In the genomic region with DNA sequence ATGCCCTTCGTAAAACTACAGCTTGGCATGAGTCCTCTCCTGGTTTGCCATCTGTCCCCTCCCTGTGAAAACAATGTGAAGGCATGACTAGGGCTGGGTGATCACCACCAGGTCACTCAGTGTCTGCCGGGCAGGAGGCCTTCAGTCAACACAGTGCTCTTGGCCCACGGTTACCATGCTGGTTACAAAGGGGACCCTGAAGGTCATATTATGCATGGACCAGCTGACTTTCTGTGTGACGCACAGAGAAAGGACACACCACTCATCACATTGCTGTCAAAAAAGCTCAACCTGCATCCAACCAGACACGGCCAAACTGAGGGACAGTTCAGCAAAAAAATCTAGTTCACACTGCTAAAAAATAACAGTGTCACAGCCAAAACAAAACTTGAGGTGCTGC, we compare ENCODE assay signal across 8 mouse cellular contexts. TPM values are rescaled to one million over a fixed set of nuclear protein-coding genes. Genes with fewer than 3 reads are reported as not detected.
DNase-seq lines count a peak whose midpoint lies in the region; ATAC-seq and TF ChIP-seq lines count a peak whose summit lies in the region.

A gene (minus strand): TSS at position 34 of the 400 bp plus-strand sequence.

- no peaks in the 10 kb centered on the region for H3K9me3 ChIP-seq in heart, embryonic 11.5 days (replicated peaks; ENCODE audit: control insufficient read depth, low read length)
- H3K9me3 ChIP-seq in midbrain, postnatal 0 days (ENCODE audit: low read length), result no peaks in the 10 kb centered on the region

- peaks cover 9% of the 10 kb centered on the region for H3K4me1 ChIP-seq in lung, adult 2 months (ENCODE audit: control insufficient read depth, insufficient read depth, low read length)
- peaks cover 5% of the 10 kb centered on the region for H3K4me1 ChIP-seq in cortical plate, adult 2 months (ENCODE audit: control insufficient read depth, insufficient read depth, low read length)
- peaks cover 8% of the 10 kb centered on the region for H3K4me1 ChIP-seq in heart, embryonic 11.5 days (ENCODE audit: control insufficient read depth, insufficient read depth, low read length)
- peaks cover 5% of the 10 kb centered on the region; the same call in 1 of the 2 replicates for H3K4me1 ChIP-seq in midbrain, postnatal 0 days (ENCODE audit: insufficient read depth, low read length)

- no peak for DNase-seq in lung, adult 2 months
- no peak for DNase-seq in lung, postnatal 10 days
- no peak for DNase-seq in left cerebral cortex, adult 8-10 months (ENCODE audit: low spot score in 2 of 2)
- no peak for DNase-seq in midbrain, postnatal 0 days (ENCODE audit: low spot score)
- no peak for DNase-seq in thymus, postnatal 14 days
- no peak for DNase-seq in ovary, postnatal 36 days (ENCODE audit: low spot score)

- no peak for ATAC-seq in heart, embryonic 11.5 days (replicated peaks; ENCODE audit: insufficient number of reproducible peaks, low FRiP score, low TSS enrichment)
- ATAC-seq in midbrain, postnatal 0 days (ENCODE audit: low FRiP score), result no peak; the same call in 1 of the 2 replicates

- TF ChIP-seq CTCF in lung, adult 2 months (IDR thresholded peaks at IDR 0.05; ENCODE audit: insufficient read depth, low read length), result no peak
- no peak for TF ChIP-seq CTCF in cortical plate, adult 2 months (IDR thresholded peaks at IDR 0.05; ENCODE audit: extremely low read depth, insufficient read depth, low read length)
- TF ChIP-seq CTCF in midbrain, postnatal 0 days (IDR thresholded peaks at IDR 0.05), result no peak

- H3K27ac ChIP-seq in cortical plate, adult 2 months (ENCODE audit: insufficient read depth, low read length), result no peak within 1 kb of the TSS
- H3K27ac ChIP-seq in heart, embryonic 11.5 days (ENCODE audit: low read depth, low read length), result 0 out of 2 replicates have a peak within 1 kb of the TSS, but pooled peaks have one; percentile 35
- no peak within 1 kb of the TSS for H3K27ac ChIP-seq in midbrain, postnatal 0 days (ENCODE audit: low read depth, low read length)

- TF ChIP-seq POLR2A in lung, adult 2 months (IDR thresholded peaks at IDR 0.05; ENCODE audit: borderline replicate concordance, extremely low read depth, low read depth, low read length), result no peak
- TF ChIP-seq POLR2A in cortical plate, adult 2 months (IDR thresholded peaks at IDR 0.05; ENCODE audit: extremely low read depth, insufficient read depth, low read length), result no peak

- H3K4me3 ChIP-seq in lung, adult 2 months (replicated peaks; ENCODE audit: extremely low read depth, low read depth, low read length), result peak within 1 kb of the TSS; percentile 45
- peak within 1 kb of the TSS; percentile 17 for H3K4me3 ChIP-seq in cortical plate, adult 2 months (ENCODE audit: insufficient read depth, low read length)
- peak within 1 kb of the TSS; percentile 79 for H3K4me3 ChIP-seq in heart, embryonic 11.5 days (ENCODE audit: low read depth, low read length)
- H3K4me3 ChIP-seq in midbrain, postnatal 0 days (ENCODE audit: low read depth, low read length), result peak within 1 kb of the TSS; percentile 77

- peak within 1 kb of the TSS; percentile 77 for H3K4me2 ChIP-seq in heart, embryonic 11.5 days
- peak within 1 kb of the TSS; percentile 90 for H3K4me2 ChIP-seq in midbrain, postnatal 0 days (ENCODE audit: low read depth, low read length, poor library complexity, severe bottlenecking)

- WGBS in lung, adult 2 months, result 84% methylated on average over 5 of the region's 5 CpGs
- WGBS in heart, embryonic 11.5 days (ENCODE audit: insufficient replicate concordance), result 72% methylated on average over 5 of the region's 5 CpGs
- WGBS in midbrain, postnatal 0 days, result 81% methylated on average over 5 of the region's 5 CpGs

- peaks cover 6% of the 10 kb centered on the region; the same call in 1 of the 2 replicates for H3K36me3 ChIP-seq in heart, embryonic 11.5 days (ENCODE audit: control insufficient read depth, insufficient read depth, low read length)
- H3K36me3 ChIP-seq in midbrain, postnatal 0 days (ENCODE audit: insufficient read depth, low read length), result peaks cover 3% of the 10 kb centered on the region

- peak within 1 kb of the TSS; percentile 84 for H3K9ac ChIP-seq in heart, embryonic 11.5 days (ENCODE audit: low read depth, low read length)
- H3K9ac ChIP-seq in midbrain, postnatal 0 days (replicated peaks; ENCODE audit: low read length, poor library complexity, severe bottlenecking), result peak within 1 kb of the TSS; percentile 94

- H3K27me3 ChIP-seq in heart, embryonic 11.5 days (ENCODE audit: control insufficient read depth, insufficient read depth, low read length), result no peaks in the 10 kb centered on the region
- H3K27me3 ChIP-seq in midbrain, postnatal 0 days (ENCODE audit: insufficient read depth, low read length), result no peaks in the 10 kb centered on the region

RNA-seq across cellular contexts. Expression of the gene that starts here (rescaled TPM):
- polyA plus RNA-seq in lung, adult 2 months (2012; rRNA removed), result 13.2 and 21.7 TPM in 2 replicates
- polyA plus RNA-seq in cortical plate, adult 2 months (2012; rRNA removed), result 51.3 and 56.8 TPM in 2 replicates
- 12.1 and 16.0 TPM in 2 replicates for polyA plus RNA-seq in heart, embryonic 11.5 days (2014; fragmentation: Nextera tagmentation; extraction: Ambion mirVana)
- total RNA-seq in left cerebral cortex, adult 8-10 months (2022), result 10 to 100 TPM; 71.1 to 85.2 (median 78.2) TPM
- total RNA-seq in midbrain, postnatal 0 days (2014; rRNA removed), result 19.8 and 28.1 TPM in 2 replicates
- polyA plus RNA-seq in midbrain, postnatal 0 days (2015; fragmentation: Nextera tagmentation; extraction: Ambion mirVana), result 8.1 and 9.6 TPM in 2 replicates

Comparison
In these comparisons a context has a peak if more than half of its experiments do, and no peak if none do; other contexts are left out.
1. H3K4me3 ChIP-seq: peak in every context shown above with its lines; median percentile 79 in heart, embryonic 11.5 days; 77 in midbrain, postnatal 0 days; 45 in lung, adult 2 months; 17 in cortical plate, adult 2 months.